Mouse (Mus musculus) neural tube, embryonic 11.5 days (tissue): Measurements from ENCODE around the gene Olfr1238. TPM values are rescaled to one million over a fixed set of nuclear protein-coding genes. Genes with fewer than 3 reads are reported as not detected.

Source experiments
- ATAC-seq: fragments of 200-750 bp; cut with Nextera tagmentation; 2 replicates; pipeline ENCODE4 v1.8.0; 2017; ENCODE audit warnings: moderate number of reproducible peaks, mild to moderate bottlenecking, moderate TSS enrichment, moderate library complexity; ENCODE audit not compliant: insufficient read depth, low FRiP score, low TSS enrichment
- DNase-seq: peaks from one replicate; pipeline ENCODE4 v3.0.0-alpha.2; 2015; ENCODE audit warnings: low spot score
- H3K27ac ChIP-seq: fragments of 300-500 bp; sonication (generic); 2 replicates; pipeline ENCODE4 v1.5.1; 2014; ENCODE audit warnings: low read depth, mild to moderate bottlenecking, low read length
- H3K27me3 ChIP-seq: fragments of 300-500 bp; sonication (generic); 2 replicates; pipeline ENCODE4 v1.6.1; 2014; ENCODE audit warnings: mild to moderate bottlenecking, low read length, mixed read lengths; ENCODE audit not compliant: control insufficient read depth, insufficient read depth
- H3K36me3 ChIP-seq: fragments of 300-500 bp; sonication (generic); 2 replicates; pipeline ENCODE4 v1.6.1; 2014; ENCODE audit warnings: mild to moderate bottlenecking, low read length, moderate library complexity, mixed read lengths; ENCODE audit not compliant: control insufficient read depth, insufficient read depth
- H3K4me1 ChIP-seq: fragments of 300-500 bp; sonication (generic); 2 replicates; pipeline ENCODE4 v1.6.1; 2014; ENCODE audit warnings: low read length, mixed read lengths; ENCODE audit not compliant: control insufficient read depth, insufficient read depth
- H3K4me2 ChIP-seq: fragments of 300-500 bp; sonication (generic); 2 replicates; pipeline ENCODE4 v1.6.1; 2014; ENCODE audit warnings: low read depth, mild to moderate bottlenecking, moderate library complexity
- H3K4me3 ChIP-seq: fragments of 300-500 bp; sonication (generic); 2 replicates; pipeline ENCODE4 v1.5.1; 2014; ENCODE audit warnings: low read depth, low read length
- H3K9ac ChIP-seq: fragments of 300-500 bp; sonication (generic); 2 replicates; pipeline ENCODE4 v1.6.1; 2014; ENCODE audit warnings: mild to moderate bottlenecking, low read length
- H3K9me3 ChIP-seq: fragments of 300-500 bp; sonication (generic); 2 replicates; pipeline ENCODE4 v1.6.1; 2016; ENCODE audit warnings: low read length; ENCODE audit not compliant: control insufficient read depth
- WGBS: fragments of 180-500 bp; shearing (Covaris S2); extraction: QIAGEN DNeasy Blood & Tissue Kit; methylation state at CpG from one replicate; pipeline ENCODE4 v1.1.7; 2014; 5-methylcytosine and 5-hydroxymethylcytosine counted together
- polyA plus RNA-seq: library from polyadenylated mRNA; unstranded; fragments of >200 nt; fragmentation: Nextera tagmentation; extraction: Ambion mirVana; gene quantifications from 2 replicates; pipeline ENCODE4 v1.2.1, GENCODE M21; 2014

Gene Olfr1238
- not detected in 2 replicates for polyA plus RNA-seq

DNA sequence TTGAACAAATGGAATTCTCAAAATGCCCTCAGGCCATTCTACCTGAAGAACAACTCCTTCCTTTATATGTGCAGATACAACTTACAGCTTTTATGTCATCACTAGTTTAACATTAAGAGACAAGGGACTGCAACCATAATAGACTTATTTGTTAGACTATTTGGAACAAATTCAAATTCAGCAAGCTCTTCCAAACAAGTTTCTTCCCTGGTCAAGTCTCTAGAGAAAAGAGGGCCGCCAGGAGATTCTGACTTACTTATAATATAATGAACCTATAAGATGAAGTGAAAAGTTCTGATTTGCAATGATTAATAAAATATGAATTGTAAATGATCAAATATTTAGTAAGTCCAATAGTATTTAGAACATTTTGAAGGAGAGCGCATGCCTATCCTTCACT is at the start of gene Olfr1238:
TSS of gene Olfr1238 (minus strand) at position 101 of the 400 bp plus-strand sequence.
- no peak for ATAC-seq
- WGBS, result 95% methylated on average over 2 of the region's 2 CpGs

GRCm38 (mm10) chr2:89442900-89443299 is 33.4 kb upstream of the Olfr1238 start, which contains the start of gene Olfr1240:
Gene Olfr1240, minus strand, starts transcription at chr2:89443000.
- Histone ChIP-seq H3K4me1 (no peaks in the 10 kb centered on the region), H3K9me3 (no peaks in the 10 kb centered on the region), H3K4me3 (no peak within 1 kb of the TSS), H3K36me3 (no peaks in the 10 kb centered on the region), H3K27ac (no peak within 1 kb of the TSS), H3K9ac (no peak within 1 kb of the TSS), H3K27me3 (no peaks in the 10 kb centered on the region), H3K4me2 (no peak within 1 kb of the TSS)
- DNase-seq, result no peak
- no peak for ATAC-seq
- WGBS, result 84% methylated on average over 3 of the region's 3 CpGs

More for the DNA sequence above, at the start of gene Olfr1238:
- no peak within 1 kb of the TSS for H3K4me3 ChIP-seq
- no peaks in the 10 kb centered on the region for H3K27me3 ChIP-seq
- no peak within 1 kb of the TSS for H3K9ac ChIP-seq
- no peaks in the 10 kb centered on the region for H3K9me3 ChIP-seq
- no peaks in the 10 kb centered on the region for H3K4me1 ChIP-seq
- H3K27ac ChIP-seq, result no peak within 1 kb of the TSS
- no peak for DNase-seq
- H3K36me3 ChIP-seq, result no peaks in the 10 kb centered on the region
- H3K4me2 ChIP-seq, result no peak within 1 kb of the TSS

GRCm38 (mm10) chr2:89420307-89420706 is 10.8 kb upstream of the Olfr1238 start, which contains the start of gene Olfr1239:
Gene Olfr1239, minus strand, starts transcription at chr2:89420407.
- Histone ChIP-seq H3K4me3 (no peak within 1 kb of the TSS), H3K27me3 (no peaks in the 10 kb centered on the region), H3K27ac (no peak within 1 kb of the TSS), H3K9me3 (no peaks in the 10 kb centered on the region), H3K36me3 (no peaks in the 10 kb centered on the region), H3K4me2 (no peak within 1 kb of the TSS), H3K4me1 (no peaks in the 10 kb centered on the region), H3K9ac (no peak within 1 kb of the TSS)
- WGBS, result 95% methylated on average over 2 of the region's 2 CpGs
- no peak for ATAC-seq
- DNase-seq, result no peak

DNA sequence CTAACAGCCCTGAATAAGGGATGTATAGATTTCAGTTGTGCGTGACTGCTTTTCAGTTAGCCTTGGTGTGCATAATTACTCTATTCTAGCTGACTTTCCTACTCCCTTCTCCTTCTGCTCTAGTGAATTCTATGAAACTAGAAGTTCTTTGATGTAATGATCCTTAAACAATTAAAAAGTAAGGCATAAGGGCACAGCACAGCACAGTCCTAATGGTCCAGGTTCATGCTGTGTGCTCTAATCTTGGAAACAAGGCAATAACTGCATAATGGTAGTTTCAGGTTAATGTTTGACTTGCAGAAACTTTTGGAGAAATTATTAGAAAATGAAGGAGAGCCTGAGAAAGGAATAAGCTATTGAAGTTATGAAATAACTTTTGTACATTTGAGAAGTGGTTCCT is 5.1 kb upstream of the Olfr1238 start:
- Histone ChIP-seq H3K36me3 (no peaks in the 10 kb centered on the region), H3K9me3 (no peaks in the 10 kb centered on the region), H3K4me1 (no peaks in the 10 kb centered on the region), H3K4me2 (no peak overlapping the region), H3K9ac (no peak overlapping the region), H3K27me3 (no peaks in the 10 kb centered on the region), H3K27ac (no peak overlapping the region), H3K4me3 (no peak overlapping the region)
- WGBS, result 93% methylated on average over 1 of the region's 1 CpGs
- no peak for ATAC-seq
- no peak for DNase-seq

DNA sequence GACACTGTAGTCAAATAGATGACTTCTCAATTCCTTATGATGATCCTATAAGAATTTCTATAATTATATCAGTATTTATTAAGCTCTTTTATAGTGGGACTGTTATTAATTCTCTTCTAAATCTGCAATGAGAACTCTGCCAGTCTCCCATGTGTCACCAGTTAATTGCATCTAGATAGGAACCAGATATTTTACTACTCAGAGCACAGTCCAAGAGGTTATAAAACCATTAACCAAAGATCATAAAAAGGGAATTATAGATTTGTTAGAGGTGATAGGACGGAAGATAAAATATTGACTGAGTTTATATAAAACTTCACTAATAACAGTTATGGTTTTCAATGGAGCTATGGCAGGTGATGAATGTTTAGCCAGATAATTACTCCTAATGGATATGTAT is 8.6 kb downstream of the Olfr1238 start:
- no peak overlapping the region for H3K27ac ChIP-seq
- no peak for DNase-seq
- H3K4me3 ChIP-seq, result no peak overlapping the region
- H3K9me3 ChIP-seq, result no peaks in the 10 kb centered on the region
- no peak overlapping the region for H3K4me2 ChIP-seq
- no peaks in the 10 kb centered on the region for H3K4me1 ChIP-seq
- no peak for ATAC-seq
- no peaks in the 10 kb centered on the region for H3K36me3 ChIP-seq
- 87% methylated on average over 1 of the region's 1 CpGs for WGBS
- no peaks in the 10 kb centered on the region for H3K27me3 ChIP-seq
- no peak overlapping the region for H3K9ac ChIP-seq

- H3K4me1 ChIP-seq, result no peaks in the 10 kb centered on the region
- no peak within 1 kb of the TSS for H3K9ac ChIP-seq
- H3K4me3 ChIP-seq, result no peak within 1 kb of the TSS
- H3K27ac ChIP-seq, result no peak within 1 kb of the TSS
- ATAC-seq (no peak), DNase-seq (no peak)
- no peaks in the 10 kb centered on the region for H3K36me3 ChIP-seq
- 90% methylated on average over 4 of the region's 4 CpGs for WGBS
- no peak within 1 kb of the TSS for H3K4me2 ChIP-seq
- H3K9me3 ChIP-seq, result no peaks in the 10 kb centered on the region
- no peaks in the 10 kb centered on the region for H3K27me3 ChIP-seq
These were observed 44.7 kb downstream of the Olfr1238 start, which contains the start of gene Olfr1234 for GRCm38 (mm10) chr2:89364765-89365164. Gene Olfr1234, minus strand, starts transcription at chr2:89364865.

Other genes with a start within 250 kb of the Olfr1238 start
- gene Olfr1224-ps1, start 245.6 kb downstream of the Olfr1238 start, polyA plus RNA-seq, result not detected in 2 replicates
- gene Olfr1225, start 235.0 kb downstream of the Olfr1238 start, polyA plus RNA-seq, result not detected in 2 replicates
- not detected in 2 replicates for gene Olfr1226, start 209.6 kb downstream of the Olfr1238 start, polyA plus RNA-seq
- not detected in 2 replicates for gene Olfr1228, start 155.6 kb downstream of the Olfr1238 start, polyA plus RNA-seq
- gene Olfr1229, start 121.7 kb downstream of the Olfr1238 start, polyA plus RNA-seq, result not detected in 2 replicates
- gene Olfr1230, start 112.4 kb downstream of the Olfr1238 start, polyA plus RNA-seq, result not detected in 2 replicates
- gene Olfr1231, start 102.6 kb downstream of the Olfr1238 start, polyA plus RNA-seq, result not detected in 2 replicates
- gene Olfr1232, start 80.0 kb downstream of the Olfr1238 start, polyA plus RNA-seq, result not detected in 2 replicates
- not detected in 2 replicates for gene Olfr1233, start 67.3 kb downstream of the Olfr1238 start, polyA plus RNA-seq
- gene Olfr1234, start 44.8 kb downstream of the Olfr1238 start, polyA plus RNA-seq, result not detected in 2 replicates
- not detected in 2 replicates for gene Olfr1239, start 10.7 kb upstream of the Olfr1238 start, polyA plus RNA-seq
- not detected in 2 replicates for gene Olfr1240, start 33.3 kb upstream of the Olfr1238 start, polyA plus RNA-seq
- gene Olfr1241, start 77.5 kb upstream of the Olfr1238 start, polyA plus RNA-seq, result not detected in 2 replicates
- gene Olfr1242, start 88.7 kb upstream of the Olfr1238 start, polyA plus RNA-seq, result not detected in 2 replicates
- gene Olfr1243, start 121.8 kb upstream of the Olfr1238 start, polyA plus RNA-seq, result not detected in 2 replicates
- not detected in 2 replicates for gene Olfr1245, start 168.8 kb upstream of the Olfr1238 start, polyA plus RNA-seq
- gene Olfr1246, start 183.5 kb upstream of the Olfr1238 start, polyA plus RNA-seq, result not detected in 2 replicates
- not detected in 2 replicates for gene Olfr1247, start 204.5 kb upstream of the Olfr1238 start, polyA plus RNA-seq
- not detected in 2 replicates for gene Olfr1248, start 208.6 kb upstream of the Olfr1238 start, polyA plus RNA-seq
- gene Olfr1249, start 225.3 kb upstream of the Olfr1238 start, polyA plus RNA-seq, result not detected in 2 replicates